Mouse (Mus musculus) activated CD4-positive, CD25-positive, alpha-beta regulatory T cell, adult 4 months (primary cell): Measurements from ENCODE around the gene Cpsf4l. TPM values are rescaled to one million over a fixed set of nuclear protein-coding genes. Genes with fewer than 3 reads are reported as not detected.

ENCODE experiments used
- ATAC-seq: one replicate; pipeline ENCODE4 v1.8.0; 2017
- polyA plus RNA-seq, 2 experiments: library from polyadenylated mRNA; unstranded; fragments of 100-300 nt; shearing (Covaris generic); gene quantifications; one replicate each; pipeline ENCODE4 v1.2.1; 2017

Gene Cpsf4l
- polyA plus RNA-seq: under 1 TPM in 1 of 2 experiments, not detected in 1; 0.45 TPM

- no peak for ATAC-seq
Observed at GRCm38 (mm10) chr11:113709731-113710256, at the start of gene Cpsf4l. Cpsf4l (minus strand) TSS chr11:113710017.

GRCm38 (mm10) chr11:113758851-113759250, 49.0 kb upstream of the Cpsf4l start:
- ATAC-seq: no peak

GRCm38 (mm10) chr11:113756578-113756977, 46.8 kb upstream of the Cpsf4l start:
- ATAC-seq: no peak

- no peak for ATAC-seq
Observed at GRCm38 (mm10) chr11:113755878-113756277, 46.1 kb upstream of the Cpsf4l start.

GRCm38 (mm10) chr11:113754845-113755244, 45.0 kb upstream of the Cpsf4l start:
- ATAC-seq: no peak

GRCm38 (mm10) chr11:113752685-113753430, 43.0 kb upstream of the Cpsf4l start:
- ATAC-seq: no peak

- peak; percentile 38 for ATAC-seq
Observed at GRCm38 (mm10) chr11:113752158-113752661, 42.4 kb upstream of the Cpsf4l start.

- peak; percentile 86 for ATAC-seq
Observed at GRCm38 (mm10) chr11:113751484-113752084, 41.8 kb upstream of the Cpsf4l start, which contains the start of gene Cdc42ep4. Cdc42ep4 (minus strand) TSS chr11:113751881.

- ATAC-seq: peak; percentile 31
Observed at GRCm38 (mm10) chr11:113750571-113751483, 41.0 kb upstream of the Cpsf4l start.

GRCm38 (mm10) chr11:113749749-113750351, 40.0 kb upstream of the Cpsf4l start:
- no peak for ATAC-seq

- no peak for ATAC-seq
Observed at GRCm38 (mm10) chr11:113748797-113749521, 39.1 kb upstream of the Cpsf4l start.

GRCm38 (mm10) chr11:113747725-113748380, 38.0 kb upstream of the Cpsf4l start:
- ATAC-seq: no peak

- no peak for ATAC-seq
Observed at GRCm38 (mm10) chr11:113747056-113747455, 37.2 kb upstream of the Cpsf4l start.

GRCm38 (mm10) chr11:113745961-113746360, 36.1 kb upstream of the Cpsf4l start:
- no peak for ATAC-seq

- ATAC-seq: no peak
Observed at GRCm38 (mm10) chr11:113742998-113743397, 33.2 kb upstream of the Cpsf4l start.

- ATAC-seq: no peak
Observed at GRCm38 (mm10) chr11:113740100-113740499, 30.3 kb upstream of the Cpsf4l start.

GRCm38 (mm10) chr11:113739213-113739612, 29.4 kb upstream of the Cpsf4l start:
- no peak for ATAC-seq

GRCm38 (mm10) chr11:113737912-113738311, 28.1 kb upstream of the Cpsf4l start:
- ATAC-seq: no peak

- ATAC-seq: no peak
Observed at GRCm38 (mm10) chr11:113737553-113737854, 27.7 kb upstream of the Cpsf4l start.

- ATAC-seq: no peak
Observed at GRCm38 (mm10) chr11:113736848-113737552, 27.2 kb upstream of the Cpsf4l start.
